Mouse (Mus musculus) left cerebral cortex, adult 6 months (tissue): Measurements from ENCODE around the gene Dnaja1. TPM values are rescaled to one million over a fixed set of nuclear protein-coding genes. Genes with fewer than 3 reads are reported as not detected.

Source experiments
- long read RNA-seq, 2 experiments: library from polyadenylated mRNA; unstranded; transcript quantifications; one replicate each; pipeline ENCODE4 v2.0.0; 2019 to 2020
- polyA plus RNA-seq: library from polyadenylated mRNA; unstranded; fragments of <200 nt; fragmentation: Nextera tagmentation; gene quantifications from 2 replicates; pipeline ENCODE4 v1.2.3, GENCODE M21; 2021

Dnaja1 gene
- 488 and 536 TPM in 2 replicates for polyA plus RNA-seq
- long read RNA-seq, experiment 1, full-length matches to known transcripts: 1,413 of 1,582 reads
- long read RNA-seq, experiment 1, partial matches to known transcripts: 74 of 1,582 reads
- long read RNA-seq, experiment 1, other reads (novel, unspliced or antisense): 95 of 1,582 reads
- long read RNA-seq, experiment 2, full-length matches to known transcripts: 335 of 673 reads
- long read RNA-seq, experiment 2, partial matches to known transcripts: 270 of 673 reads
- long read RNA-seq, experiment 2, other reads (novel, unspliced or antisense): 68 of 673 reads

GRCm38 (mm10) chr4:40722011-40722666 is at the start of gene Dnaja1:
Gene Dnaja1 (plus strand): TSS chr4:40722150.

GRCm38 (mm10) chr4:40702797-40703709 is 18.9 kb upstream of the Dnaja1 start, which contains the start of gene Aptx:
Gene Aptx (minus strand): TSS chr4:40703194.

DNA sequence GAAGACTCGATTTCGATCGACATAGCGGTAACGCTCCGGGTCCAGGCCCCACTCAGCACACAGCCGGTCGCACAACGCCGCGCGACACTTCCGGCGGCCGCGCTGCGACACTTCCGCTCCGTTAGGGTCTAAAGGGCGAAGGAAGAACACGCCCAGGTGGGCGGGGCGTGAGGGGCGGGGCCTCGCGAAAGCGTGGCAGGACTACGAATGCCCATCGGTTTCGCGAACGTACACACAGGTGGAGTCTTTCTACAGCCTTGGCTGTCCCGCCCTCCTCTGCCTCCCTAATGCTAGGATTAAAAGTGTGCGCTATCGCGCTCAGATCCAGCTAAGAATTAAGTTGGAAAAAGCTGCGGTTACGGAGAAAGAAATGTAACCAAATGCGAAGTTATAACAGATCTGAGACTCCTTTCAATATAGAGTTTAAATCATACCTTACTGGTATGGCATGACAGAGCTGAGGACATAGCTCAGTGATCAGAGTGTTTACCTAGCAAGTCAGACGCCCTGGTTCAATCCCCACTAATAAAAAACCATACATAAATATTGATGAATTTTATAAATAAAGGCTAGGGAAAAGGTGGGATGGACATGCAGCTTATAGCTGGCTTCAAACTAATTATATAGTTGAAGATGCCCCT is 36.0 kb downstream of the Dnaja1 start, which contains the start of gene Smu1:
Gene Smu1 (minus strand): TSS at position 144 of the 641 bp plus-strand sequence.

Other genes with a start within 250 kb of the Dnaja1 start
- gene Tmem215, start 250.0 kb upstream of the Dnaja1 start, polyA plus RNA-seq: 11.5 and 11.7 TPM in 2 replicates
- gene Aptx, start 19.0 kb upstream of the Dnaja1 start, polyA plus RNA-seq: 23.6 and 30.3 TPM in 2 replicates
- 75.2 and 101 TPM in 2 replicates for gene Smu1, start 35.8 kb downstream of the Dnaja1 start, polyA plus RNA-seq
- 4.4 and 4.6 TPM in 2 replicates for gene B4galt1, start 131.9 kb downstream of the Dnaja1 start, polyA plus RNA-seq
- not detected in 2 replicates for gene Spink4, start 197.9 kb downstream of the Dnaja1 start, polyA plus RNA-seq
- gene Bag1, start 226.1 kb downstream of the Dnaja1 start, polyA plus RNA-seq: 36.0 and 208 TPM in 2 replicates
- gene Chmp5, start 226.3 kb downstream of the Dnaja1 start, polyA plus RNA-seq: 154 and 188 TPM in 2 replicates
- gene Nfx1, start 248.8 kb downstream of the Dnaja1 start, polyA plus RNA-seq: 22.9 and 30.1 TPM in 2 replicates